Mouse (Mus musculus): ENCODE data around the gene Armc3. TPM values are rescaled to one million over a fixed set of nuclear protein-coding genes. Genes with fewer than 3 reads are reported as not detected.

Gene Armc3
- polyA plus RNA-seq, 1 experiment from 2014 or later, result 0.46 TPM

- H3K9me3 ChIP-seq, result no peaks in the 10 kb centered on the region
- no peaks in the 10 kb centered on the region for H3K36me3 ChIP-seq (replicated peaks)
- no peak for DNase-seq (ENCODE audit: extremely low spot score, low spot score)
- H3K27me3 ChIP-seq (ENCODE audit: poor library complexity, severe bottlenecking), result no peaks in the 10 kb centered on the region
- H3K4me1 ChIP-seq, result no peaks in the 10 kb centered on the region
- H3K27ac ChIP-seq, result no peak overlapping the region
- 85% methylated on average over 4 of the region's 4 CpGs for WGBS
- no peak overlapping the region for H3K4me3 ChIP-seq
Observed at GRCm38 (mm10) chr2:19327811-19328210, 128.7 kb downstream of the Armc3 start.

GRCm38 (mm10) chr2:19343901-19344635, 145.0 kb downstream of the Armc3 start:
- H3K27ac ChIP-seq, result 0 out of 2 replicates have a peak overlapping the region, but pooled peaks have one; percentile 56

GRCm38 (mm10) chr2:19344636-19345413, 145.7 kb downstream of the Armc3 start:
- 0 out of 2 replicates have a peak, but pooled peaks cover 3% of the 10 kb centered on the region for H3K4me1 ChIP-seq
- peak; percentile 75 for DNase-seq (ENCODE audit: extremely low spot score, low spot score)
- H3K27ac ChIP-seq, result 0 out of 2 replicates have a peak overlapping the region, but pooled peaks have one; percentile 56
- no peaks in the 10 kb centered on the region for H3K9me3 ChIP-seq
- WGBS, result 31% methylated on average over 20 of the region's 20 CpGs
- H3K36me3 ChIP-seq (replicated peaks), result no peaks in the 10 kb centered on the region
- peak overlapping the region; percentile 7; the same call in 1 of the 2 replicates for H3K4me3 ChIP-seq
- H3K27me3 ChIP-seq (ENCODE audit: poor library complexity, severe bottlenecking), result peaks cover 24% of the 10 kb centered on the region

More at GRCm38 (mm10) chr2:19343901-19344635, 145.0 kb downstream of the Armc3 start:
- DNase-seq (ENCODE audit: extremely low spot score, low spot score), result no peak
- Histone ChIP-seq H3K27me3 (ENCODE audit: poor library complexity, severe bottlenecking) (peaks cover 24% of the 10 kb centered on the region), H3K4me1 (0 out of 2 replicates have a peak, but pooled peaks cover 3% of the 10 kb centered on the region), H3K4me3 (0 out of 2 replicates have a peak overlapping the region, but pooled peaks have one; percentile 7), H3K9me3 (no peaks in the 10 kb centered on the region), H3K36me3 (replicated peaks) (no peaks in the 10 kb centered on the region)
- 55% methylated on average over 10 of the region's 10 CpGs for WGBS

GRCm38 (mm10) chr2:19345414-19345964, 146.4 kb downstream of the Armc3 start:
- no peak overlapping the region for H3K4me3 ChIP-seq
- no peaks in the 10 kb centered on the region for H3K36me3 ChIP-seq (replicated peaks)
- peaks cover 24% of the 10 kb centered on the region for H3K27me3 ChIP-seq (ENCODE audit: poor library complexity, severe bottlenecking)
- H3K9me3 ChIP-seq, result no peaks in the 10 kb centered on the region
- no peak for DNase-seq (ENCODE audit: extremely low spot score, low spot score)
- no peak overlapping the region for H3K27ac ChIP-seq
- 0 out of 2 replicates have a peak, but pooled peaks cover 3% of the 10 kb centered on the region for H3K4me1 ChIP-seq
- WGBS, result 83% methylated on average over 5 of the region's 5 CpGs

- Histone ChIP-seq H3K4me1 (0 out of 2 replicates have a peak, but pooled peaks cover 3% of the 10 kb centered on the region), H3K27me3 (ENCODE audit: poor library complexity, severe bottlenecking) (peaks cover 24% of the 10 kb centered on the region), H3K9me3 (no peaks in the 10 kb centered on the region), H3K36me3 (replicated peaks) (no peaks in the 10 kb centered on the region), H3K4me3 (no peak overlapping the region), H3K27ac (no peak overlapping the region)
- 80% methylated on average over 3 of the region's 3 CpGs for WGBS
- DNase-seq (ENCODE audit: extremely low spot score, low spot score), result no peak
Observed at GRCm38 (mm10) chr2:19348454-19348853, 149.4 kb downstream of the Armc3 start.

GRCm38 (mm10) chr2:19350167-19350566, 151.1 kb downstream of the Armc3 start:
- H3K27me3 ChIP-seq (ENCODE audit: poor library complexity, severe bottlenecking), result peaks cover 13% of the 10 kb centered on the region
- 95% methylated on average over 5 of the region's 5 CpGs for WGBS

GRCm38 (mm10) chr2:19351615-19352253, 152.6 kb downstream of the Armc3 start:
- Histone ChIP-seq H3K9me3 (no peaks in the 10 kb centered on the region), H3K27me3 (ENCODE audit: poor library complexity, severe bottlenecking) (no peaks in the 10 kb centered on the region), H3K36me3 (replicated peaks) (no peaks in the 10 kb centered on the region), H3K27ac (no peak overlapping the region), H3K4me1 (no peaks in the 10 kb centered on the region), H3K4me3 (no peak overlapping the region)
- 88% methylated on average over 1 of the region's 1 CpGs for whole genome bisulfite sequencing
- DNase-seq (ENCODE audit: extremely low spot score, low spot score), result no peak

More at GRCm38 (mm10) chr2:19350167-19350566, 151.1 kb downstream of the Armc3 start:
- no peak overlapping the region for H3K4me3 ChIP-seq
- no peak for DNase-seq (ENCODE audit: extremely low spot score, low spot score)
- H3K4me1 ChIP-seq, result no peaks in the 10 kb centered on the region
- H3K36me3 ChIP-seq (replicated peaks), result no peaks in the 10 kb centered on the region
- no peak overlapping the region for H3K27ac ChIP-seq
- H3K9me3 ChIP-seq, result no peaks in the 10 kb centered on the region

- Histone ChIP-seq H3K36me3 (replicated peaks) (no peaks in the 10 kb centered on the region), H3K4me3 (no peak overlapping the region), H3K27ac (no peak overlapping the region), H3K9me3 (no peaks in the 10 kb centered on the region), H3K27me3 (ENCODE audit: poor library complexity, severe bottlenecking) (no peaks in the 10 kb centered on the region), H3K4me1 (no peaks in the 10 kb centered on the region)
- no peak for DNase-seq (ENCODE audit: extremely low spot score, low spot score)
- 94% methylated on average over 2 of the region's 2 CpGs for WGBS
Observed at GRCm38 (mm10) chr2:19353158-19353557, 154.1 kb downstream of the Armc3 start.

Other genes with a start within 250 kb of the Armc3 start
- gene Pip4k2a, start 201.2 kb upstream of the Armc3 start, polyA plus RNA-seq (2016; fragmentation: Nextera tagmentation; extraction: Ambion mirVana), result 6.6 and 7.5 TPM in 2 replicates
- gene 4930426L09Rik, start 201.0 kb upstream of the Armc3 start, polyA plus RNA-seq (2016; fragmentation: Nextera tagmentation; extraction: Ambion mirVana), result 0.14 and 0.31 TPM in 2 replicates
- gene Msrb2, start 172.1 kb downstream of the Armc3 start, polyA plus RNA-seq (2016; fragmentation: Nextera tagmentation; extraction: Ambion mirVana), result 15.2 and 16.1 TPM in 2 replicates
- gene Ptf1a, start 246.4 kb downstream of the Armc3 start, polyA plus RNA-seq (2016; fragmentation: Nextera tagmentation; extraction: Ambion mirVana), result not detected in 2 replicates